Mouse (Mus musculus) midbrain, embryonic 14.5 days (tissue): ENCODE results near the gene Gm11554. TPM values are rescaled to one million over a fixed set of nuclear protein-coding genes. Genes with fewer than 3 reads are reported as not detected.
"Not testable (repeated sequence)": the region's sequence is repeated elsewhere in the genome, so short reads cannot be mapped to it uniquely, and the experiment has no call there.

Experiments used
- ATAC-seq: fragments of 200-750 bp; cut with Nextera tagmentation; 2 replicates; pipeline ENCODE4 v1.8.0; 2017; ENCODE audit warnings: moderate number of reproducible peaks, moderate library complexity; ENCODE audit not compliant: low FRiP score, low TSS enrichment
- DNase-seq: peaks from one replicate; pipeline ENCODE4 v3.0.0-alpha.2; 2015
- H3K27ac ChIP-seq: fragments of 300-500 bp; sonication (generic); replicated peaks from 2 replicates; pipeline ENCODE4 v1.5.1; 2014; ENCODE audit warnings: mild to moderate bottlenecking, low read depth, low read length, moderate library complexity
- H3K27me3 ChIP-seq: fragments of 300-500 bp; sonication (generic); 2 replicates; pipeline ENCODE4 v1.6.1; 2014; ENCODE audit warnings: low read length, control low read depth, mixed read lengths; ENCODE audit not compliant: control insufficient read depth, insufficient read depth
- H3K36me3 ChIP-seq: fragments of 300-500 bp; sonication (generic); 2 replicates; pipeline ENCODE4 v1.6.1; 2014; ENCODE audit warnings: low read length, control low read depth; ENCODE audit not compliant: control insufficient read depth, insufficient read depth
- H3K4me1 ChIP-seq: fragments of 300-500 bp; sonication (generic); 2 replicates; pipeline ENCODE4 v1.6.1; 2014; ENCODE audit warnings: mild to moderate bottlenecking, antibody characterized with exemption, low read length, control low read depth; ENCODE audit not compliant: control insufficient read depth, insufficient read depth
- H3K4me2 ChIP-seq: fragments of 300-500 bp; sonication (generic); 2 replicates; pipeline ENCODE4 v1.6.1; 2014; ENCODE audit warnings: mild to moderate bottlenecking, low read length, moderate library complexity
- H3K4me3 ChIP-seq: fragments of 300-500 bp; sonication (generic); replicated peaks from 2 replicates; pipeline ENCODE4 v1.5.1; 2014; ENCODE audit warnings: low read depth, low read length
- H3K9ac ChIP-seq: fragments of 300-500 bp; sonication (generic); replicated peaks from 2 replicates; pipeline ENCODE4 v1.6.1; 2014; ENCODE audit warnings: mild to moderate bottlenecking, low read length, moderate library complexity
- H3K9me3 ChIP-seq: fragments of 300-500 bp; sonication (generic); 2 replicates; pipeline ENCODE4 v1.6.1; 2016; ENCODE audit warnings: low read length, control low read depth, mixed read lengths; ENCODE audit not compliant: control insufficient read depth
- WGBS: fragments of 180-500 bp; shearing (Covaris S2); extraction: QIAGEN DNeasy Blood & Tissue Kit; methylation state at CpG from one replicate; pipeline ENCODE4 v1.1.7; 2014; 5-methylcytosine and 5-hydroxymethylcytosine counted together
- polyA plus RNA-seq: library from polyadenylated mRNA; unstranded; fragments of >200 nt; fragmentation: Nextera tagmentation; extraction: Ambion mirVana; gene quantifications from 2 replicates; pipeline ENCODE4 v1.2.1, GENCODE M21; 2014

The Gm11554 gene
- polyA plus RNA-seq, 1 experiment from 2014 or later, result not detected

DNA sequence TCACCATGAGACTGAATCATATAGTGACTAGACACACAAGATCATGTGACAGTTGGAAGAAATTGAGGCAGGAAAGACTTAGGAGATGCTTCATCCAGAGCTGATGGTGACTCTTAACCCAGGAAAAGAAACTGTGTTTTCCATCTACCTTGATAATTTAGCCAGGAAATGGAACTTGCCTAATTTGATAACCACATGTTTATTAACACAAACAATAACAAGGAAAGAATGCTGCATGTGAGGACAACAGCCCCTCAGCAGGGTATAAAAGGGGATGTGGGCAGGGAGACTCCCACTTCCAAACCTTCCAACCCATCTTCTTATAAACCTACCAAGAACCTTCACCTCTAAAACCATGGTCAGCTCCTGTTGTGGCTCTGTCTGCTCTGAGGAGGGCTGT lies 19.3 kb downstream of the Gm11554 start, which contains the start of gene Krtap4-9:
TSS of gene Krtap4-9 (plus strand) at position 301 of the 400 bp plus-strand sequence.
- H3K4me2 ChIP-seq, H3K36me3 ChIP-seq, H3K9me3 ChIP-seq, DNase-seq, H3K27me3 ChIP-seq, H3K4me1 ChIP-seq, ATAC-seq, H3K9ac ChIP-seq, H3K27ac ChIP-seq, H3K4me3 ChIP-seq: not testable (repeated sequence)

DNA sequence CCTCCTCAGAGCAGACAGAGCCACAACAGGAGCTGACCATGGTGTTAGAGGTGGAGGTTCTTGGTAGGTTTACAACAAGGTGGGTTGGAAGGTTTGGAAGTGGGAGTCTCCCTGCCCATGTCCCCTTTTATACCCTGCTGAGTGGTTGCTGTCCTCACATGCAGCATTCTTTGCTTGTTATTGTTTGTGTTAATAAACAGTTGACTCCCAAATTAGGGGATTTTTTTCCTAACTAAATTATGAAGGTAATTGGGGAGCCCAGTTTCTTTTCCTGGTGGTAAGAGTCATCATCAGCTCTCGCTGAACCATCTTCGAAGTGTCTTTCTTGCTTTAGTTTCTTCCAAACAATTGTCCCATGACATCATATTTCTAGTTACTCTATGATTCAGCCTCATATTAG lies 23.6 kb downstream of the Gm11554 start, which contains the start of gene Krtap4-8:
TSS of gene Krtap4-8 (minus strand) at position 101 of the 400 bp plus-strand sequence.
- Histone ChIP-seq H3K27me3 (no peaks in the 10 kb centered on the region), H3K36me3 (no peaks in the 10 kb centered on the region), H3K9me3 (no peaks in the 10 kb centered on the region), H3K27ac (no peak within 1 kb of the TSS), H3K4me1 (no peaks in the 10 kb centered on the region), H3K9ac (no peak within 1 kb of the TSS), H3K4me3 (no peak within 1 kb of the TSS), H3K4me2 (no peak within 1 kb of the TSS)
- no peak for ATAC-seq
- 94% methylated on average over 2 of the region's 2 CpGs for WGBS
- no peak for DNase-seq

DNA sequence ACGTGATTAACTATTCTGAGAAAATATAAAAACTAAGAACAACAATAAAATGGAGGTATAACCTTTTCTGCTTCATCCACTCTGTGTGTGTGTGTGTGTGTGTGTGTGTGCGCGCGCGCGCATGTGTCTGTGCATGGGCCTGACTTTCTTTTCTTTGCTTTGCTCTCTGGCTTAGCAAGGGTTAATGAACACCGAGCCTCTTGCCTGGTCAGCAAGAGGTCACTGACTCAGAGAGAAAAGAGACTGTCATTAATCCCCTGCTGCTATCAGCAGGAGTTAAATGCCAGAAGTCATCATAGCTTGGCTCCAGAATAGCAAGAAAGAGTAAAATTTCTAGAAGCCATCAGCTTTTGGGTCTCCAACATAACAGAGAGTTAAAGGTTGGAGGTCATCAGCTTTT lies 25.8 kb downstream of the Gm11554 start:
- Histone ChIP-seq H3K27me3 (no peaks in the 10 kb centered on the region), H3K4me2 (no peak overlapping the region), H3K27ac (no peak overlapping the region), H3K9ac (no peak overlapping the region), H3K36me3 (no peaks in the 10 kb centered on the region), H3K4me1 (no peaks in the 10 kb centered on the region), H3K4me3 (no peak overlapping the region), H3K9me3 (no peaks in the 10 kb centered on the region)
- 50% methylated on average over 7 of the region's 7 CpGs for whole genome bisulfite sequencing
- ATAC-seq (no peak), DNase-seq (no peak)

DNA sequence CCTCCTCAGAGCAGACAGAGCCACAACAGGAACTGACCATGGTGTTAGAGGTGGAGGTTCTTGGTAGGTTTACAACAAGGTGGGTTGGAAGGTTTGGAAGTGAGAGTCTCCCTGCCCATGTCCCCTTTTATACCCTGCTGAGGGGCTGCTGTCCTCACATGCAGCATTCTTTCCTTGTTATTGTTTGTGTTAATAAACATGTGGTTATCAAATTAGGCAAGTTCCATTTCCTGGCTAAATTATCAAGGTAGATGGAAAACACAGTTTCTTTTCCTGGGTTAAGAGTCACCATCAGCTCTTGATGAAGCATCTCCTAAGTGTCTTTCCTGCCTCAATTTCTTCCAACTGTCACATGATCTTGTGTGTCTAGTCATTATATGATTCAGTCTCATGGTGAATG lies 31.4 kb downstream of the Gm11554 start, which contains the start of gene Gm11595:
TSS of gene Gm11595 (minus strand) at position 101 of the 400 bp plus-strand sequence.
- not testable (repeated sequence) for ATAC-seq, H3K4me1 ChIP-seq, H3K9me3 ChIP-seq, H3K27ac ChIP-seq, H3K27me3 ChIP-seq, H3K4me2 ChIP-seq, H3K4me3 ChIP-seq, H3K9ac ChIP-seq, DNase-seq, H3K36me3 ChIP-seq

DNA sequence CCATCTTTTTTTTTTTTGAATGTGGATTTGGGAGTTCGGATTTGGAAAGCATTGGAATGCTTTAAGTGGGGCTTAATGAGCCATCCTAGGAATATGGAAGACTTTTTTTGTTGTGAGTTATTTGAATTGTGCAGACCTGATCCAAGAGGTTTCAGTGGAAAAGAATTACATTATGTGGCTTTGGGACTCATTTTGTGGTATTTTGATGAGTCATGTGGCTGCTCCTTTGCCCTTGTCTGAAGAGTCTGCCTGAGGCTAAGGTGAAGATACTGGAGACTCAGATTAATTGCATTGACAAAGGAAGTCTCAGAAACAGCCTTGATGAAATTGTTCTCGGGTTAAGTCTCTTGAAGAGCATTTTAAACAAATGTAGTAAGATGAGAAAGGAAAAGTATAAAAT lies 35.8 kb downstream of the Gm11554 start:
- DNase-seq (no peak), ATAC-seq (no peak)
- no peak overlapping the region for H3K4me3 ChIP-seq
- H3K9ac ChIP-seq, result no peak overlapping the region
- H3K36me3 ChIP-seq, result no peaks in the 10 kb centered on the region
- H3K4me2 ChIP-seq, result no peak overlapping the region
- H3K27ac ChIP-seq, result no peak overlapping the region
- H3K4me1 ChIP-seq, result no peaks in the 10 kb centered on the region
- 84% methylated on average over 2 of the region's 2 CpGs for WGBS
- no peaks in the 10 kb centered on the region for H3K9me3 ChIP-seq
- H3K27me3 ChIP-seq, result no peaks in the 10 kb centered on the region

DNA sequence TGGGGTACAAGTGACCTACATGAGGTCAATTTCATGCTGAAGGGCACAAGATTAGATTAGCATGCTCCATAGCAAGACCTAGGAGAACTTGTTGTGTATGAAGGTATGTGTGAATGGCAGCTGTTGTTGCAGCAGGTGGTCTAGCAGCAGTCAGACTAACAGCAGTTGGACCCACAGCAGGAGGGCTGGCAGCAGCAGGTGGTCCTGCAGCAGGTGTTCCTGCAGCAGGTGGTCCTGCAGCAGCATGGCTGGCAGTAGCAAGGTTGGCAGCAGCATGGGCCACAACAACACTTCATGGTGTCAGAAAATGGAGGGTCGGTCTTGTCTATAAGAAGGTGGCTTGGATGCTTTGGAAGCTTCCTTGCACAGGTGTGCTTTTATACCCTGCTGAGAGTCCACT lies 45.4 kb downstream of the Gm11554 start:
- no peak overlapping the region for H3K9ac ChIP-seq
- H3K27ac ChIP-seq, result no peak overlapping the region
- no peaks in the 10 kb centered on the region for H3K27me3 ChIP-seq
- no peak for ATAC-seq
- 91% methylated on average over 1 of the region's 1 CpGs for WGBS
- no peak for DNase-seq
- no peaks in the 10 kb centered on the region for H3K4me1 ChIP-seq
- H3K36me3 ChIP-seq, result no peaks in the 10 kb centered on the region
- H3K4me2 ChIP-seq, result no peak overlapping the region
- no peaks in the 10 kb centered on the region for H3K9me3 ChIP-seq
- no peak overlapping the region for H3K4me3 ChIP-seq

Other genes starting within 250 kb of the Gm11554 start
- not detected in 2 replicates for gene Krtap3-2, start 247.6 kb downstream of the Gm11554 start, polyA plus RNA-seq
- gene Gm11939, start 245.0 kb downstream of the Gm11554 start, polyA plus RNA-seq, result not detected in 2 replicates
- gene Krtap3-1, start 237.8 kb downstream of the Gm11554 start, polyA plus RNA-seq, result not detected in 2 replicates
- gene Krtap1-5, start 223.4 kb downstream of the Gm11554 start, polyA plus RNA-seq, result not detected in 2 replicates
- not detected in 2 replicates for gene Krtap1-4, start 220.8 kb downstream of the Gm11554 start, polyA plus RNA-seq
- not detected in 2 replicates for gene Krtap1-3, start 213.1 kb downstream of the Gm11554 start, polyA plus RNA-seq
- not detected in 2 replicates for gene Krtap9-3, start 206.3 kb downstream of the Gm11554 start, polyA plus RNA-seq
- not detected in 2 replicates for gene Gm11938, start 201.1 kb downstream of the Gm11554 start, polyA plus RNA-seq
- gene Gm11937, start 194.3 kb downstream of the Gm11554 start, polyA plus RNA-seq, result not detected in 2 replicates
- not detected in 2 replicates for gene Krtap2-4, start 189.6 kb downstream of the Gm11554 start, polyA plus RNA-seq
- gene Gm11562, start 184.0 kb downstream of the Gm11554 start, polyA plus RNA-seq, result not detected in 2 replicates
- gene Krtap4-1, start 176.2 kb downstream of the Gm11554 start, polyA plus RNA-seq, result not detected in 2 replicates
- not detected in 2 replicates for gene Krtap4-2, start 169.4 kb downstream of the Gm11554 start, polyA plus RNA-seq
- not detected in 2 replicates for gene Krtap4-7, start 160.4 kb downstream of the Gm11554 start, polyA plus RNA-seq
- not detected in 2 replicates for gene Gm11555, start 154.2 kb downstream of the Gm11554 start, polyA plus RNA-seq
- not detected in 2 replicates for gene Gm11563, start 145.5 kb downstream of the Gm11554 start, polyA plus RNA-seq
- gene Krtap4-6, start 138.5 kb downstream of the Gm11554 start, polyA plus RNA-seq, result not detected in 2 replicates
- gene Gm14190, start 113.7 kb downstream of the Gm11554 start, polyA plus RNA-seq, result not detected in 2 replicates
- not detected in 2 replicates for gene Gm14180, start 70.2 kb downstream of the Gm11554 start, polyA plus RNA-seq
- not detected in 2 replicates for gene Gm11595, start 31.5 kb downstream of the Gm11554 start, polyA plus RNA-seq
- not detected in 2 replicates for gene Krtap4-8, start 23.7 kb downstream of the Gm11554 start, polyA plus RNA-seq
- gene Krtap4-9, start 19.2 kb downstream of the Gm11554 start, polyA plus RNA-seq, result not detected in 2 replicates
- gene Gm11596, start 11.0 kb downstream of the Gm11554 start, polyA plus RNA-seq, result not detected in 2 replicates
- gene Gm11569, start 5.5 kb downstream of the Gm11554 start, polyA plus RNA-seq, result not detected in 2 replicates
- not detected in 2 replicates for gene Krtap4-13, start 5.4 kb upstream of the Gm11554 start, polyA plus RNA-seq
- not detected in 2 replicates for gene Gm11564, start 11.2 kb upstream of the Gm11554 start, polyA plus RNA-seq
- not detected in 2 replicates for gene 2300003K06Rik, start 33.6 kb upstream of the Gm11554 start, polyA plus RNA-seq
- gene Krtap4-16, start 47.2 kb upstream of the Gm11554 start, polyA plus RNA-seq, result not detected in 2 replicates
- gene Gm11568, start 53.5 kb upstream of the Gm11554 start, polyA plus RNA-seq, result not detected in 2 replicates
- gene Gm11559, start 60.0 kb upstream of the Gm11554 start, polyA plus RNA-seq, result not detected in 2 replicates
- not detected in 2 replicates for gene Krtap9-1, start 68.9 kb upstream of the Gm11554 start, polyA plus RNA-seq
- not detected in 2 replicates for gene Gm11567, start 74.7 kb upstream of the Gm11554 start, polyA plus RNA-seq
- gene Krtap31-1, start 103.5 kb upstream of the Gm11554 start, polyA plus RNA-seq, result not detected in 2 replicates
- not detected in 2 replicates for gene Gm11565, start 110.3 kb upstream of the Gm11554 start, polyA plus RNA-seq
- not detected in 2 replicates for gene Krtap31-2, start 131.8 kb upstream of the Gm11554 start, polyA plus RNA-seq
- not detected in 2 replicates for gene Krtap9-5, start 144.0 kb upstream of the Gm11554 start, polyA plus RNA-seq
- gene Krtap29-1, start 174.6 kb upstream of the Gm11554 start, polyA plus RNA-seq, result not detected in 2 replicates
- not detected in 2 replicates for gene Krtap16-1, start 182.2 kb upstream of the Gm11554 start, polyA plus RNA-seq
- 0.61 TPM in 1 of 2 replicates, not detected in the other for gene Krtap17-1, start 189.5 kb upstream of the Gm11554 start, polyA plus RNA-seq
- not detected in 2 replicates for gene Krt33a, start 211.8 kb upstream of the Gm11554 start, polyA plus RNA-seq
- not detected in 2 replicates for gene Krt33b, start 225.4 kb upstream of the Gm11554 start, polyA plus RNA-seq
- not detected in 2 replicates for gene Krt34, start 237.1 kb upstream of the Gm11554 start, polyA plus RNA-seq
- not detected in 2 replicates for gene Krt31, start 246.1 kb upstream of the Gm11554 start, polyA plus RNA-seq